Mouse (Mus musculus) liver, embryonic 15.5 days (tissue): ENCODE data around the gene Lima1. TPM values are rescaled to one million over a fixed set of nuclear protein-coding genes. Genes with fewer than 3 reads are reported as not detected.
"Not testable (repeated sequence)": the region's sequence is repeated elsewhere in the genome, so short reads cannot be mapped to it uniquely, and the experiment has no call there.

Experiments used
- ATAC-seq: fragments of 200-750 bp; cut with Nextera tagmentation; 2 replicates; pipeline ENCODE4 v1.8.0; 2017; ENCODE audit warnings: moderate number of reproducible peaks, mild to moderate bottlenecking, moderate library complexity; ENCODE audit not compliant: insufficient read depth
- H3K27ac ChIP-seq: fragments of 300-500 bp; sonication (generic); replicated peaks from 2 replicates; pipeline ENCODE4 v1.5.1; 2015; ENCODE audit warnings: mild to moderate bottlenecking, inconsistent platforms
- H3K27me3 ChIP-seq: fragments of 300-500 bp; sonication (generic); 2 replicates; pipeline ENCODE4 v1.6.1; 2015; ENCODE audit warnings: mild to moderate bottlenecking, inconsistent platforms
- H3K36me3 ChIP-seq: fragments of 300-500 bp; sonication (generic); replicated peaks from 2 replicates; pipeline ENCODE4 v1.6.1; 2015; ENCODE audit warnings: moderate library complexity, mild to moderate bottlenecking, inconsistent platforms
- H3K4me1 ChIP-seq: fragments of 300-500 bp; sonication (generic); replicated peaks from 2 replicates; pipeline ENCODE4 v1.6.1; 2015; ENCODE audit warnings: inconsistent platforms
- H3K4me2 ChIP-seq: fragments of 300-500 bp; sonication (generic); 2 replicates; pipeline ENCODE4 v1.6.1; 2015; ENCODE audit warnings: moderate library complexity, mild to moderate bottlenecking, inconsistent platforms
- H3K4me3 ChIP-seq: fragments of 300-500 bp; sonication (generic); replicated peaks from 2 replicates; pipeline ENCODE4 v1.5.1; 2015; ENCODE audit warnings: mild to moderate bottlenecking, inconsistent platforms
- H3K9ac ChIP-seq: fragments of 300-500 bp; sonication (generic); 2 replicates; pipeline ENCODE4 v1.6.1; 2015; ENCODE audit warnings: moderate library complexity, mild to moderate bottlenecking, inconsistent platforms
- H3K9me3 ChIP-seq: fragments of 300-500 bp; sonication (generic); replicated peaks from 2 replicates; pipeline ENCODE4 v1.6.1; 2016; ENCODE audit warnings: inconsistent platforms
- WGBS: fragments of 180-500 bp; shearing (Covaris S2); methylation state at CpG from one replicate; pipeline ENCODE4 v1.1.7; 2015; ENCODE audit warnings: mixed read lengths; ENCODE audit not compliant: insufficient replicate concordance; 5-methylcytosine and 5-hydroxymethylcytosine counted together
- polyA plus RNA-seq: library from polyadenylated mRNA; unstranded; fragments of >200 nt; fragmentation: Nextera tagmentation; extraction: Ambion mirVana; gene quantifications from 2 replicates; pipeline ENCODE4 v1.2.1, GENCODE M21; 2015

Lima1 gene
- polyA plus RNA-seq, 1 experiment from 2014 or later: 10.3 TPM

GRCm38 (mm10) chr15:99835191-99835590, 40.1 kb downstream of the Lima1 start:
- no peak overlapping the region for H3K9ac ChIP-seq
- H3K27ac ChIP-seq: peak overlapping the region; percentile 61
- no peaks in the 10 kb centered on the region for H3K9me3 ChIP-seq
- peak; percentile 66; the same call in 1 of the 2 replicates for ATAC-seq
- H3K4me2 ChIP-seq: peak overlapping the region; percentile 10; the same call in 1 of the 2 replicates
- H3K27me3 ChIP-seq: no peaks in the 10 kb centered on the region
- H3K36me3 ChIP-seq: no peaks in the 10 kb centered on the region
- H3K4me3 ChIP-seq: no peak overlapping the region
- WGBS: 28% methylated on average over 9 of the region's 9 CpGs
- H3K4me1 ChIP-seq: peaks cover 5% of the 10 kb centered on the region; the same call in 1 of the 2 replicates

GRCm38 (mm10) chr15:99834681-99835080, 40.6 kb downstream of the Lima1 start:
- 46% methylated on average over 3 of the region's 3 CpGs for WGBS
- H3K4me2 ChIP-seq: no peak overlapping the region
- H3K9ac ChIP-seq: no peak overlapping the region

GRCm38 (mm10) chr15:99833648-99834454, 41.4 kb downstream of the Lima1 start:
- Histone ChIP-seq H3K4me2 (no peak overlapping the region), H3K27me3 (no peaks in the 10 kb centered on the region), H3K4me1 (0 out of 2 replicates have a peak, but pooled peaks cover 3% of the 10 kb centered on the region), H3K4me3 (no peak overlapping the region), H3K36me3 (no peaks in the 10 kb centered on the region; the same call in 1 of the 2 replicates), H3K9ac (no peak overlapping the region), H3K27ac (no peak overlapping the region), H3K9me3 (no peaks in the 10 kb centered on the region)
- no peak for ATAC-seq
- 62% methylated on average over 5 of the region's 5 CpGs for WGBS

More at GRCm38 (mm10) chr15:99834681-99835080, 40.6 kb downstream of the Lima1 start:
- H3K27me3 ChIP-seq: no peaks in the 10 kb centered on the region
- no peaks in the 10 kb centered on the region for H3K9me3 ChIP-seq
- 0 out of 2 replicates have a peak, but pooled peaks cover 3% of the 10 kb centered on the region for H3K4me1 ChIP-seq
- no peak for ATAC-seq
- H3K36me3 ChIP-seq: no peaks in the 10 kb centered on the region
- H3K27ac ChIP-seq: peak overlapping the region; percentile 61
- H3K4me3 ChIP-seq: no peak overlapping the region

- no peak overlapping the region for H3K9ac ChIP-seq
- no peak overlapping the region for H3K27ac ChIP-seq
- no peaks in the 10 kb centered on the region for H3K9me3 ChIP-seq
- H3K4me2 ChIP-seq: no peak overlapping the region
- ATAC-seq: no peak
- WGBS: 50% methylated on average over 5 of the region's 5 CpGs
- no peak overlapping the region for H3K4me3 ChIP-seq
- no peaks in the 10 kb centered on the region for H3K27me3 ChIP-seq
- H3K36me3 ChIP-seq: no peaks in the 10 kb centered on the region; the same call in 1 of the 2 replicates
- H3K4me1 ChIP-seq: 0 out of 2 replicates have a peak, but pooled peaks cover 3% of the 10 kb centered on the region
These were observed 43.7 kb downstream of the Lima1 start for GRCm38 (mm10) chr15:99831535-99831934.

- Histone ChIP-seq H3K4me1 (no peaks in the 10 kb centered on the region), H3K27me3 (no peaks in the 10 kb centered on the region), H3K9me3 (no peaks in the 10 kb centered on the region), H3K9ac (no peak overlapping the region), H3K27ac (no peak overlapping the region), H3K36me3 (no peaks in the 10 kb centered on the region; the same call in 1 of the 2 replicates), H3K4me2 (no peak overlapping the region), H3K4me3 (no peak overlapping the region)
- no peak for ATAC-seq
- 53% methylated on average over 2 of the region's 2 CpGs for WGBS
These were observed 47.2 kb downstream of the Lima1 start for GRCm38 (mm10) chr15:99828061-99828460.

GRCm38 (mm10) chr15:99826210-99826888, 48.9 kb downstream of the Lima1 start:
- Histone ChIP-seq H3K27me3 (no peaks in the 10 kb centered on the region), H3K9me3 (no peaks in the 10 kb centered on the region), H3K36me3 (no peaks in the 10 kb centered on the region; the same call in 1 of the 2 replicates), H3K27ac (no peak overlapping the region), H3K4me2 (no peak overlapping the region), H3K4me1 (no peaks in the 10 kb centered on the region), H3K4me3 (no peak overlapping the region), H3K9ac (no peak overlapping the region)
- 67% methylated on average over 8 of the region's 8 CpGs for WGBS
- ATAC-seq: no peak

- H3K27ac ChIP-seq: no peak overlapping the region
- ATAC-seq: no peak
- no peaks in the 10 kb centered on the region for H3K9me3 ChIP-seq
- H3K4me2 ChIP-seq: no peak overlapping the region
- WGBS: 86% methylated on average over 3 of the region's 3 CpGs
- no peak overlapping the region for H3K4me3 ChIP-seq
- no peaks in the 10 kb centered on the region; the same call in 1 of the 2 replicates for H3K36me3 ChIP-seq
- H3K9ac ChIP-seq: no peak overlapping the region
- no peaks in the 10 kb centered on the region for H3K27me3 ChIP-seq
- H3K4me1 ChIP-seq: no peaks in the 10 kb centered on the region
These were observed 50.0 kb downstream of the Lima1 start for GRCm38 (mm10) chr15:99825211-99825610.

GRCm38 (mm10) chr15:99823322-99823898, 51.8 kb downstream of the Lima1 start:
- Histone ChIP-seq H3K4me3 (no peak overlapping the region), H3K9ac (no peak overlapping the region), H3K4me2 (no peak overlapping the region), H3K27ac (no peak overlapping the region), H3K27me3 (no peaks in the 10 kb centered on the region), H3K9me3 (no peaks in the 10 kb centered on the region), H3K4me1 (no peaks in the 10 kb centered on the region; the same call in 1 of the 2 replicates), H3K36me3 (no peaks in the 10 kb centered on the region)
- ATAC-seq: no peak
- 51% methylated on average over 8 of the region's 8 CpGs for WGBS

GRCm38 (mm10) chr15:99822501-99822900, 52.8 kb downstream of the Lima1 start:
- not testable (repeated sequence) for H3K9ac ChIP-seq, H3K4me2 ChIP-seq, H3K27me3 ChIP-seq, H3K4me1 ChIP-seq, H3K9me3 ChIP-seq, H3K36me3 ChIP-seq, H3K27ac ChIP-seq, ATAC-seq, H3K4me3 ChIP-seq
- 66% methylated on average over 13 of the region's 13 CpGs for WGBS

- no peaks in the 10 kb centered on the region for H3K27me3 ChIP-seq
- no peak for ATAC-seq
- H3K36me3 ChIP-seq: peaks cover 4% of the 10 kb centered on the region; the same call in 1 of the 2 replicates
- H3K4me2 ChIP-seq: peak overlapping the region; percentile 43
- 24% methylated on average over 14 of the region's 14 CpGs for WGBS
- H3K9me3 ChIP-seq: no peaks in the 10 kb centered on the region
- H3K4me1 ChIP-seq: no peaks in the 10 kb centered on the region; the same call in 1 of the 2 replicates
- peak overlapping the region; percentile 52 for H3K27ac ChIP-seq
- peak overlapping the region; percentile 42 for H3K4me3 ChIP-seq
- H3K9ac ChIP-seq: no peak overlapping the region
These were observed 55.5 kb downstream of the Lima1 start for GRCm38 (mm10) chr15:99819621-99820279.
